Mouse (Mus musculus): ENCODE measurements around the gene Gm29666.

- TF ChIP-seq CTCF (IDR thresholded peaks at IDR 0.05; ENCODE audit: insufficient read depth, low read depth, low read length): no peak
- TF ChIP-seq POLR2A (IDR thresholded peaks at IDR 0.05; ENCODE audit: insufficient read depth, low read depth, low read length): no peak
Measured at GRCm38 (mm10) chr15:84873079-84873478, 46.8 kb downstream of the Gm29666 start.

All from olfactory bulb, adult 2 months (tissue).